Mouse (Mus musculus): ENCODE data around the gene Cdh16. TPM values are rescaled to one million over a fixed set of nuclear protein-coding genes. Genes with fewer than 3 reads are reported as not detected.
"Not testable (repeated sequence)": the region's sequence is repeated elsewhere in the genome, so short reads cannot be mapped to it uniquely, and the experiment has no call there.

The Cdh16 gene
- total RNA-seq, 1 experiment from 2014 or later, result not detected

- ATAC-seq (replicated peaks; ENCODE audit: insufficient number of reproducible peaks, low FRiP score, low TSS enrichment, poor library complexity, severe bottlenecking), result no peak
Observed at GRCm38 (mm10) chr8:104591856-104592255, 32.3 kb downstream of the Cdh16 start.

GRCm38 (mm10) chr8:104591133-104591834 lies 32.9 kb downstream of the Cdh16 start, which contains the start of gene Pdp2:
Pdp2 (plus strand) TSS chr8:104591451.
- ATAC-seq (replicated peaks; ENCODE audit: insufficient number of reproducible peaks, low FRiP score, low TSS enrichment, poor library complexity, severe bottlenecking), result peak; percentile 92

GRCm38 (mm10) chr8:104590284-104590683 lies 33.9 kb downstream of the Cdh16 start:
- no peak for ATAC-seq (replicated peaks; ENCODE audit: insufficient number of reproducible peaks, low FRiP score, low TSS enrichment, poor library complexity, severe bottlenecking)

GRCm38 (mm10) chr8:104584522-104584921 lies 39.7 kb downstream of the Cdh16 start:
- no peak for ATAC-seq (replicated peaks; ENCODE audit: insufficient number of reproducible peaks, low FRiP score, low TSS enrichment, poor library complexity, severe bottlenecking)

- ATAC-seq (replicated peaks; ENCODE audit: insufficient number of reproducible peaks, low FRiP score, low TSS enrichment, poor library complexity, severe bottlenecking), result not testable (repeated sequence)
Observed at GRCm38 (mm10) chr8:104577606-104578005, 46.6 kb downstream of the Cdh16 start.

- no peak for ATAC-seq (replicated peaks; ENCODE audit: insufficient number of reproducible peaks, low FRiP score, low TSS enrichment, poor library complexity, severe bottlenecking)
Observed at GRCm38 (mm10) chr8:104576820-104577219, 47.4 kb downstream of the Cdh16 start.

GRCm38 (mm10) chr8:104570436-104571343 lies 53.5 kb downstream of the Cdh16 start:
- ATAC-seq (replicated peaks; ENCODE audit: insufficient number of reproducible peaks, low FRiP score, low TSS enrichment, poor library complexity, severe bottlenecking), result peak; percentile 81

GRCm38 (mm10) chr8:104569559-104569958 lies 54.6 kb downstream of the Cdh16 start:
- no peak for ATAC-seq (replicated peaks; ENCODE audit: insufficient number of reproducible peaks, low FRiP score, low TSS enrichment, poor library complexity, severe bottlenecking)

GRCm38 (mm10) chr8:104565457-104565798 lies 58.8 kb downstream of the Cdh16 start:
- no peak for ATAC-seq (replicated peaks; ENCODE audit: insufficient number of reproducible peaks, low FRiP score, low TSS enrichment, poor library complexity, severe bottlenecking)

- ATAC-seq (replicated peaks; ENCODE audit: insufficient number of reproducible peaks, low FRiP score, low TSS enrichment, poor library complexity, severe bottlenecking), result peak; percentile 99
Observed at GRCm38 (mm10) chr8:104564633-104565456, 59.4 kb downstream of the Cdh16 start.

- no peak for ATAC-seq (replicated peaks; ENCODE audit: insufficient number of reproducible peaks, low FRiP score, low TSS enrichment, poor library complexity, severe bottlenecking)
Observed at GRCm38 (mm10) chr8:104560731-104561130, 63.5 kb downstream of the Cdh16 start.

- no peak for ATAC-seq (replicated peaks; ENCODE audit: insufficient number of reproducible peaks, low FRiP score, low TSS enrichment, poor library complexity, severe bottlenecking)
Observed at GRCm38 (mm10) chr8:104557226-104557625, 67.0 kb downstream of the Cdh16 start.

- ATAC-seq (replicated peaks; ENCODE audit: insufficient number of reproducible peaks, low FRiP score, low TSS enrichment, poor library complexity, severe bottlenecking), result no peak
Observed at GRCm38 (mm10) chr8:104555191-104555590, 69.0 kb downstream of the Cdh16 start.

Other genes with a start within 250 kb of the Cdh16 start
- gene Cmtm4, start 228.6 kb downstream of the Cdh16 start, total RNA-seq (2017), result 0.19 to 0.97 TPM (median 0.64 TPM) in 3 replicates
- gene Dync1li2, start 181.3 kb downstream of the Cdh16 start, total RNA-seq (2017), result 57.3 to 86.0 TPM (median 57.8 TPM) in 3 replicates
- gene Terb1, start 114.5 kb downstream of the Cdh16 start, total RNA-seq (2017), result 0.21 TPM in 1 of 3 replicates, not detected in the others
- 103 to 118 TPM (median 115 TPM) in 3 replicates for gene Nae1, start 89.8 kb downstream of the Cdh16 start, total RNA-seq (2017)
- 1.3 to 3.6 TPM (median 3.3 TPM) in 3 replicates for gene Car7, start 89.7 kb downstream of the Cdh16 start, total RNA-seq (2017)
- gene Pdp2, start 32.9 kb downstream of the Cdh16 start, total RNA-seq (2017), result 3.4 to 6.1 TPM (median 5.0 TPM) in 3 replicates
- 12.6 to 19.0 TPM (median 14.8 TPM) in 3 replicates for gene Rrad, start 6.9 kb upstream of the Cdh16 start, total RNA-seq (2017)
- 20.6 to 41.4 TPM (median 36.8 TPM) in 3 replicates for gene Ciao2b, start 17.6 kb upstream of the Cdh16 start, total RNA-seq (2017)
- not detected in 3 replicates for gene Ces2a, start 109.6 kb upstream of the Cdh16 start, total RNA-seq (2017)
- not detected in 3 replicates for gene Ces2b, start 207.2 kb upstream of the Cdh16 start, total RNA-seq (2017)
- 1.6 TPM in 1 of 3 replicates, not detected in the others for gene Ces2c, start 222.7 kb upstream of the Cdh16 start, total RNA-seq (2017)